Mouse (Mus musculus) left cerebral cortex, postnatal 14 days (tissue): ENCODE results near the gene Cdh4. TPM values are rescaled to one million over a fixed set of nuclear protein-coding genes. Genes with fewer than 3 reads are reported as not detected.
A peak's percentile ranks its signal among the peaks of the same experiment; 100 is the strongest.

ENCODE experiments used
- DNase-seq, 2 experiments: peaks; one replicate each; pipeline ENCODE4 v3.0.0; 2021 to 2022; ENCODE audit warnings: low spot score in 2 of 2, mixed read lengths in 1 of 2
- intact Hi-C: fragments of 180-260 bp; cut with DNase I; formaldehyde crosslinking; loops from one replicate; pipeline ENCODE4 v1.15.1; 2025
- total RNA-seq, 2 experiments: library from RNA; stranded (reverse); gene quantifications; 2 replicates each; pipeline ENCODE4 v1.2.3; 2021

Cdh4 gene
- total RNA-seq, 2 experiments from 2014 or later: 23.8 to 28.8 TPM

DNA sequence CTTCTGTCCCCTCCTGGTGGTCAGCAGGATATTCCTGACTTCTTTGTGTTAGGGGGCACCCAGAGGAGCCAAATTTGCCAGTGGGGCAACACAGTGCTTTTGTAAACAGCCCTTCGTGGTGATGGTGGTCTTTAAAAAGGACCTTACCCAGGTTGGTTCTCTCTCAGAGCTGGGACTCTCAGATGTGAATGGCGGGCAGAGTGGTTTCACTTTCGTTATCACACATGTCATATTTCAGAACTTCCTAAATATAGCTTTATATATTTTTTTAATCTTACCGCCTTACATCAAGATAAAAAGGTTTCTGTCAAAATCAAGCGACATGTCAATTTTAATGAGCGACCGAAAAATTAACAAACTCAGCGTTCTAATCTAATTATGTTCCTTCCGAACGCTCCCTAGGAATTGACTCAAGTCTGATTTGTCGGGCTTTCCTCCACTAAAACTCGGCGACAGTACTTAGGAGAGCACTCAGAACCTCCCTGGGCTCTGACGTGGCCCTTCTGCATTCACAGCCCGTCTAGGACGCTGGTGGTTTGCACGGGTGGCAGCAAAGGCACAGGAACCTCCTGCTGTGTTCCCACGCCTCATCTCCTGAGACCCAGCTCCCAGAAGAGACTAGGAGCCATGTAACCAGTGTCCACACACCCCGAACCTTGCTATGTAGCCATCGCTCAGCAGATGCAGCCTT lies 206.5 kb downstream of the Cdh4 start:
- intact Hi-C loops: no loop called here
- peak in 1 of 2 experiments; percentile 17 for DNase-seq

GRCm38 (mm10) chr2:179649370-179649769 lies 207.1 kb downstream of the Cdh4 start:
- intact Hi-C loops: no loop called here
- no peak for DNase-seq

DNA sequence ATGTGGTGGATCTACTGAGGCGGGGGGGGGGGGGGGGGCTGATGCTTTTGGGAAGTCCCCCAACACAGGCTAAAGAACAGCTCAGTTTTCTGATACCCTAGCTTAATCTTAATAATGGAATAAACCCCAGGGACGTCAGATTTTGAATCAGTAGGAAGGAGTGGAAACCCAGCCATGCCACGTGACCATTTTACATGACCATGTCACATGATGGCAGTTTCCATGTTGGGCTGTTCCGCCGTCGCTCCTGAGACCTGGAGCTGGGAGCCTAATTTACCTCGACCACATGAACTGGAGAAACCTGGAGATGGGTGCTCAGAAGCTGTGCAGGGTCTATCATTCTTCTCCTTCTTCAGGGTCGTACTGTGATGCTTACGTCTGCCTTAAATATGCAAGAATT lies 207.9 kb downstream of the Cdh4 start:
- no peak for DNase-seq
- intact Hi-C loops: no loop called here

- intact Hi-C loops: no loop called here
- no peak for DNase-seq
These were observed 213.3 kb downstream of the Cdh4 start for GRCm38 (mm10) chr2:179655506-179655905.

GRCm38 (mm10) chr2:179659254-179659653 lies 217.0 kb downstream of the Cdh4 start:
- DNase-seq: no peak
- intact Hi-C loops: no loop called here

DNA sequence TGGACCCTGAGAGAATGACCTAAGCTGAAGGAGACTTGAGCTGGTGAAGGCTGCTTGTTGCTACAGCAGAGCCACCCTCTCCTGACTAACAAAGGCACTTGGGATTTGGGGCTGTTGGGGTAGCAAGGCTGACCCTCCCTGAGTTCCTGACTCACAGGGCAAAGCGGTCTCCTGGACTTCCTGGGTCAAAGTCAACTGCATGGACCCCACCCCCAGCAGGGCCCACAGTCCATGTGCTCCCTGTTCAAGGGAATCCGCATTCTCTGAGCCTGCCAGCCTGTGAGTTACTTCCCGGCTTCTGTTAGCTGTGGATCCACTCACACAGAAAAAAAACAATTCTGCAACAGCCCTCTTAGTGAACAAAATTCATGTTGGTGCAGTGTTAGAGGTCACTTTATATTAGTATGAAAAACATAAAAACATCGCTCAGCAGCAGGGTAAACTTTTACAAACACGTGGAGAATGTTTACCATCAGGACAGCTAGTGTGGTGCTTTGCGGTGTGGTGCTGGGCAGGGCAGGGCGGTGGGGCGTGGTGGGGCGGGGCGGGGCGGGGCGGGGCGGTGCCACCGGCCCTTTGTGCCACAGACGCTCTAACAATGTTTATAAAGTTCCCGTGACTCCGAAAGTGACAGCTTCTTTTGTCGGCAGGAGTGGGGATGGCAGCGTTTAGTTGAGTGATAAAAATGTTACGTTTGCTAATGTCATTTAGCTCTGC lies 219.9 kb downstream of the Cdh4 start:
- intact Hi-C loops: no loop called here
- DNase-seq: no peak

DNA sequence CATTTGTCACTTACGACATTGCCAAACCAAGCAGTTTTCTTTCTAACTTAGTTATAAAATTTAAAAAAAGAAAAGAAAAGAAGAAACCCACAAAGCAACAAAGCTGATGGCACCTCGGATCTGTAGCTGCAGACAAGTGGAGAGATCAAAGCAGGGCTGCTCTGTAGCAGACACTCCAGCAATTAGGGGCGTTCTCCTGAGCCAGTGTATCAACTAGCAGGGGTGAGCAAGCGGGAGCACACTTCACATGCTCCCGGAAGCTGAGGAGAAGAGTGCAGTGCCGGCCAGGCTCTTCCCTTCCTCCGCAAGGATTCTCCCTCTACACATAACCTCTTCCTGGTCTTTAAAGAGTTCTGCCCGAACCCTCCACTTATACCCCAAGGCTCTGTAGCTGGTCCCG lies 220.5 kb downstream of the Cdh4 start:
- DNase-seq: no peak
- intact Hi-C loops: no loop called here

- intact Hi-C loops: no loop called here
These were observed 221.4 kb downstream of the Cdh4 start for GRCm38 (mm10) chr2:179663652-179664051.

DNA sequence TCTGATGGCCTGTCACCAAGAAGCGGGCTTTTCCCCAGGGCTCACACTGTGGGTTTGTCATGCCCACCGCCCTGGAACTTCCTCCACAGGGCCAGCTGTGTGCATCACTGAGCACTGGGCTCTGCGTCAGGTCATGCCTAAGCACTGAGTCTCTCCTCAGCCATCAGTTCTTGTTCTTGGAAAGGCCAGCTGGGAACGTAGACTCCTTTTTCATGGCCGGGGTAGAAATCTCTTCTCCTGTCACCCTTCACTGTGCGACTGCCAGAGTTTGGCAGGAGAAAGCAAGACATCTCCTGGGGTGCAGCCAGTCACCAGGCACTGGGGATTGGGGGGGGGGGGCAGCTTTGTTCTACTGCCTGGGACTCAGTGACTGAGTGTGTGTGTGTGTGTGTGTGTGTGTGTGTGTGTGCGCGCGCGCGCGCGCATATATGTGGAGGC lies 222.0 kb downstream of the Cdh4 start:
- intact Hi-C loops: no loop called here
- no peak for DNase-seq

More at GRCm38 (mm10) chr2:179663652-179664051, 221.4 kb downstream of the Cdh4 start:
- no peak for DNase-seq

DNA sequence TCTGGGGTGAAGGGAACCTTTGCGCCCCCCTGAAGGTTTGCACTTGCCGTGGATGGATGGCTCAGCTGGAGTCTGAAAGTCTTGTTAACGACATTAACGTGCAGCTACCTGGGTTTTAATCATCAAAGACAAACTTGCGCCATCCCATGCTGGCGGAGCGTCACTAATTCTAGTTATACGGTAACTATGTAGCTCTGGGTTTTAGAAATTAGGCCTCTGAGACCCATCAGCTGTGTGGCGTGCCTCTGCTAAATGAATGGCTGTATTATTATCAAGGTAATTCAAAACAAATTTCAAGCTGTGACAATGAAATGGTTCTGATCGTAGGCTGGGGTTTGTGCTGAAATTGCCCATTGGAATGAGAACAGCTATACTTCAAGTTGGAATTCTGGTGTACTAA lies 228.5 kb downstream of the Cdh4 start:
- DNase-seq: no peak
- intact Hi-C loops: no loop called here

GRCm38 (mm10) chr2:179679866-179680265 lies 237.6 kb downstream of the Cdh4 start:
- peak; percentile 26 to 48 for DNase-seq
- intact Hi-C loops: loop anchor here (5.0 kb wide), 1 partner anchor 192 kb away; no protein-coding TSS in a partner anchor

GRCm38 (mm10) chr2:179681386-179681785 lies 239.2 kb downstream of the Cdh4 start:
- intact Hi-C loops: loop anchor here (5.0 kb wide), 1 partner anchor 191 kb away; no protein-coding TSS in a partner anchor
- DNase-seq: peak in 1 of 2 experiments; percentile 50

DNA sequence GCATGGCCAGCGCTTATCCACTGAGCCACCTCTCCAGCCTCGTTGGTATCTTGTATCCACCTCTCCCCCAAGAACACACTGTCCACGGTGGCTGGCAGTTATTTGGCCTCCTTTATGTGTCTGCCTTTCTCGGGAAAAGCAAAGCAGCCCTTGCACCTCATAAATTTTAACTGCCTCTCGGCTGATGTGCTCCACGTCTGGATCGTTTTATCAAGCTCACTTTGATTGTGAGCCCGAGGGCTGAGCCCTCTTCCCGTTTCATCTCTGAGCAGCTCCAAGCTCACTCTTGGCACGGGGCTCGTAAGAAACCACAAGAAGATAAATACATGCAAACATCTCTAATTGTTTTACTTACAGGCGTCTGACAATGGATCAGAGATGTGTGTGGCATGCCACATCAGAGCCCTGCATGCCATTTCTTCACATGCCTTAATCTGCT lies 245.0 kb downstream of the Cdh4 start:
- intact Hi-C loops: no loop called here
- no peak for DNase-seq

DNA sequence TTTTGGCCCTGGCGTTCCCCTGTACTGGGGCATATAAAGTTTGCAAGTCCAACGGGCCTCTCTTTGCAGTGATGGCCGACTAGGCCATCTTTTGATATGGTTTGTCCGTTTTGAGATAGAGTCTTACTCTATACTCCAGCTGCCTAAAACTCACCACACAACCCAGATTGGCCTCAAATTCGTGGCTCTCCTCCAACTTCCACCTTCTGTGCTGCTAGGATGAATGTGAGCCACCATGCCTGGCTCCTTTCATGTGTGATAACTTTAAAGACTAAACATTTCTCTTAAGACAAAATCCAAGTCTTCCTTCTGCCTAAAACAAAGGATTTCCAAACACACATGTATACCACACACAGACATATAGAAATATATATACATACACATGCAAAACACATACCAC lies 246.7 kb downstream of the Cdh4 start:
- intact Hi-C loops: no loop called here
- peak; percentile 63 to 71 for DNase-seq

DNA sequence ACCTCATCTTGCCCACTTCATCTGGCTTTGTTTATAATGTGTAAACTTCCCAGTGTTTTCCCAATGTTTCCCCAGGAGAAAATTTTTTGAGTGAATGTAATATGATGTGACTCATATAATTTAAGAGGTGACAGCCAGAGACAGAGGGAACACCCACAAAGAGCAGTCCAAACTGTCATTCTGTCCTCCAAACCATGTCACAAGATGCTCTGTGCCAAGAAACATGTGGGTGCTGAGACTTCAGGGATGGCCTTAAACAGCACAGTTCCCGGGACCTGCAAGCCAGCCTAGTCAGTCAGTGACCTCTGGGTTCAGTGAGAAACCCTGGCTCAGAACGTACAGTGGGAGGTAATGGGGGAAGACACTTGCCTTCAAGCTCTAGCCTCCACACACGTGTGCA lies 247.5 kb downstream of the Cdh4 start:
- intact Hi-C loops: no loop called here
- DNase-seq: no peak

DNA sequence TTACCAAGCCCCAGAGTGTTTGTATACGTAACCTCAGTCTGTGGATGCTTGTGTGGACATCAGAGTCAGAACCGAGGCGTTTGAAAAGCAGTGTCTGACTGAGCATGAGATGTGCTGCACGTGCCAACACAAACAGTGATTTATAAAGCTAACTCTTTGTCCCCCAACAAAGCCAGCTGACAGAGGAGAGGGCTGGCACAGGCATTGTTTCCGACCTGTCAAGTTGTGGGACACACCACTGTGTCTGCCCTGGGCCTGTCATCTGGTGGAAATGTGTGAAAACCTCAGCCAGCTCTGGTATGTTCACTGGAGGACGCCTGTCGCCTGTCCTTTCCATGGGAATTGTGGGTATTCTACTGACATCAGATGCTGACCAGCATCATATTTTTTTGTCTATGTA lies 248.3 kb downstream of the Cdh4 start:
- intact Hi-C loops: no loop called here
- DNase-seq: no peak

DNA sequence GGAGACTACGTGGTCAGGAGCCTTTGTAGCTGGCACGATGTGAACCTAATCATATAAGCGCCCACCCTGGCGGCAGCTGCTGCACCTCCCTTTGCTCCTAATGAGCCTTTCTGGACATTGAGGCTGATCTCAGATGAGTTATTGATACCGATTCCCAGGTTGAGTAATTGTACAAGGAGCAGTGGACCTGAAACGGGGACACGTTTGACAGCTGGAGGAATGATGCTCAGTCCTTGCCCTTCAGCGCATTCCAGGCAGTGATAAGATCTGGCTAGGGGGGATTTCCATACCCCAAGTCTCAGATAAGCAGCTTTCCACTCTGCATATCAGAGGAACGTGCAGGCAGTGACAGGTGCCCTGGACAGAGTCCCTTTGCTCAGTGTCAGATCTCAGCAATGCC lies 252.7 kb downstream of the Cdh4 start:
- DNase-seq: no peak
- intact Hi-C loops: no loop called here

- DNase-seq: no peak
- intact Hi-C loops: no loop called here
These were observed 255.4 kb downstream of the Cdh4 start for GRCm38 (mm10) chr2:179697601-179698000.

- no peak for DNase-seq
- intact Hi-C loops: no loop called here
These were observed 256.2 kb downstream of the Cdh4 start for GRCm38 (mm10) chr2:179698196-179698985.

DNA sequence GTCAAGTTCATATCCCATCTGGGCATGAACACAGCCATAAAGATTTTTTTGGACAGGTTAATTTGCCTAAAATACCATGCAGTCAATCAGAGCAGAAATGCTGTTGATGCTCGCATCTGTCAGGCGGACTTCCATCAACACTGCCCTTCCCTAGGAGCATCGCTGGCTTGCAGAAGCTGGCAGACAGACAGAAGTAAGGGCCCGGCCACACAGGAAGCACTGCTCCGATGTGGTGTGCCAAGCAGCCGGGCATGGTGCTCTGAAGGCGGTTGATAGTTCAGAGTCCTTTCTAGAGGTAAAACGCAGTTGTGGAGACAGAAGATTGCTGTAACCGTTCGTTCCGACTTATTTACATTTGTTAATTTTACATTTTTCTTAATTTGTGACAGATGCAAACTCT lies 262.8 kb downstream of the Cdh4 start:
- intact Hi-C loops: no loop called here
- no peak for DNase-seq
